Mouse (Mus musculus): ENCODE results near the gene Il20rb. TPM values are rescaled to one million over a fixed set of nuclear protein-coding genes. Genes with fewer than 3 reads are reported as not detected.
A peak's percentile ranks its signal among the peaks of the same experiment; 100 is the strongest.

The Il20rb gene
- polyA plus RNA-seq, 2 experiments, result 4.0 to 4.5 TPM

DNA sequence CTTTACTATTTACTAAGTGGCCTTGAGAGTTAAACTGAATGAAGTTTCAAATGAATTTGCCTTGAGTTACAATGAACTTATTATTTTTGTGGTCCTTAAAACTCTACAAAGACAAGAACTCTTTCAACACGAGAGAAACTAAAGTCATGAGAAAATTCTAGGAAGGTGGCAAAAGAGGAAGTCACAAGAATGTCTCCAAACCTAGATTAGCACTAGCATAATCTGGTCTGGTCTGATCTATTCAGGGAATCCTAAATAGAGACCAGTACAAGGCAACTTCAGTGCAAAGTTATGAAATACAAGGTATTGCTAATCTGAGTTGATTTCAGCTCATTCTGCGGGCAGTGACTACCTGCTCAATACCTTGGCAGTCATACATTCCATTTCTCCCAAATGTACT is 38.6 kb upstream of the Il20rb start:
- no peaks in the 10 kb centered on the region for H3K9me3 ChIP-seq (ENCODE audit: control insufficient read depth, low read length)
- 84% methylated on average over 2 of the region's 2 CpGs for WGBS
- no peaks in the 10 kb centered on the region for H3K27me3 ChIP-seq (ENCODE audit: control insufficient read depth, insufficient read depth, low read length)
- no peak overlapping the region for H3K4me2 ChIP-seq (replicated peaks; ENCODE audit: low read depth, low read length, severe bottlenecking)
- H3K4me1 ChIP-seq (ENCODE audit: control insufficient read depth, insufficient read depth, low read length), result no peaks in the 10 kb centered on the region
- no peak overlapping the region for H3K4me3 ChIP-seq (replicated peaks; ENCODE audit: low read length)
- DNase-seq (ENCODE audit: low spot score) (no peak), ATAC-seq (ENCODE audit: low FRiP score, low read depth) (no peak)
- no peak overlapping the region for H3K27ac ChIP-seq (replicated peaks; ENCODE audit: low read depth, low read length)
- no peak overlapping the region for H3K9ac ChIP-seq (ENCODE audit: low read depth, low read length, severe bottlenecking)
- TF ChIP-seq POLR2A (IDR thresholded peaks at IDR 0.05; ENCODE audit: borderline replicate concordance, extremely low read depth, insufficient read depth, insufficient read length), result no peak
- no peaks in the 10 kb centered on the region for H3K36me3 ChIP-seq (ENCODE audit: control insufficient read depth, insufficient read depth, low read length)

DNA sequence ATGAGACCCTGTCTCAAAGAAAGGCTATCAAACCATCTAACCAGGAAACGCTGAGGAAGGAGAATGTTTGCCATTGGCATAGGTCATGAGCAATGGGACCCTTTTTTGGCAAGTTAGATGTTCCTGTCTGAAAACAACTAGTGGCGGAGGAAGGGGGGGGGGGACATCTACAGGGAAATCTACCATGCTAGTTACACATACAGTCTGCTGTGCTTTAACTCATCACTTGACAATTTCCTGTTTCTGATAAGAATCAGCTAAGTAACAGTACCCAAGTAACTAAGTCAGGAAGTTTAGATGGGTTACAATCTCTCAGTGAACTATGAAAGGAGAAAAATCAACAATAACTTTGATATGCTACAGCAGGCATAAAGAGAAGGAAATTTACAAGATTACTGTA is 35.4 kb upstream of the Il20rb start:
- Histone ChIP-seq H3K27me3 (ENCODE audit: control insufficient read depth, insufficient read depth, low read length) (no peaks in the 10 kb centered on the region), H3K4me3 (replicated peaks; ENCODE audit: low read length) (no peak overlapping the region), H3K27ac (replicated peaks; ENCODE audit: low read depth, low read length) (no peak overlapping the region), H3K9me3 (ENCODE audit: control insufficient read depth, low read length) (no peaks in the 10 kb centered on the region), H3K9ac (ENCODE audit: low read depth, low read length, severe bottlenecking) (no peak overlapping the region), H3K4me2 (replicated peaks; ENCODE audit: low read depth, low read length, severe bottlenecking) (no peak overlapping the region), H3K4me1 (ENCODE audit: control insufficient read depth, insufficient read depth, low read length) (no peaks in the 10 kb centered on the region), H3K36me3 (ENCODE audit: control insufficient read depth, insufficient read depth, low read length) (no peaks in the 10 kb centered on the region)
- ATAC-seq (ENCODE audit: low FRiP score, low read depth) (no peak), DNase-seq (ENCODE audit: low spot score) (no peak)
- TF ChIP-seq POLR2A (IDR thresholded peaks at IDR 0.05; ENCODE audit: borderline replicate concordance, extremely low read depth, insufficient read depth, insufficient read length), result no peak
- 79% methylated on average over 2 of the region's 2 CpGs for WGBS

DNA sequence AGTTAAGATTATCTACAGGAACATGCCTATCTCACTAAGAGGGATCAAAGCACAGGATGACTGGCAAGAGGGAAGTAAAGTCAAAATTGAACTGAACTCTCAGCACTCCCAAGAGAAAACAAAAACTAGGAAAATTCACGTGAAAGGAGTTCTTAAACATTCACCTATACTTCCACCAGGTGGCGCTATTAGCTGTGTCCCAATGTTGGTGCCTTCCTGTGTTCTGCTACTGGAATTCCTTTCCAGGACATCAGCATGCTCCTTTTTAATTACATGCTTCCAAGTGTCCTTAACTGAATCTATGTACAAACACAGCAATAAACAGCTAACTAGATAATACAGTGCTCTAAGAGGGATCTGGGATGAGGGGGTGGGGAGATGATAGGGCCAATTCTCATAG is 34.0 kb upstream of the Il20rb start:
- WGBS, result 1% methylated on average over 2 of the region's 2 CpGs
- no peak for TF ChIP-seq POLR2A (IDR thresholded peaks at IDR 0.05; ENCODE audit: borderline replicate concordance, extremely low read depth, insufficient read depth, insufficient read length)
- Histone ChIP-seq H3K4me1 (ENCODE audit: control insufficient read depth, insufficient read depth, low read length) (no peaks in the 10 kb centered on the region), H3K27me3 (ENCODE audit: control insufficient read depth, insufficient read depth, low read length) (no peaks in the 10 kb centered on the region), H3K4me3 (replicated peaks; ENCODE audit: low read length) (no peak overlapping the region), H3K9me3 (ENCODE audit: control insufficient read depth, low read length) (no peaks in the 10 kb centered on the region), H3K27ac (replicated peaks; ENCODE audit: low read depth, low read length) (no peak overlapping the region), H3K4me2 (replicated peaks; ENCODE audit: low read depth, low read length, severe bottlenecking) (no peak overlapping the region), H3K36me3 (ENCODE audit: control insufficient read depth, insufficient read depth, low read length) (no peaks in the 10 kb centered on the region), H3K9ac (ENCODE audit: low read depth, low read length, severe bottlenecking) (no peak overlapping the region)
- ATAC-seq (ENCODE audit: low FRiP score, low read depth) (no peak), DNase-seq (ENCODE audit: low spot score) (peak; percentile 75)

- WGBS, result 96% methylated on average over 3 of the region's 3 CpGs
- no peaks in the 10 kb centered on the region for H3K4me1 ChIP-seq (ENCODE audit: control insufficient read depth, insufficient read depth, low read length)
- no peak overlapping the region for H3K27ac ChIP-seq (replicated peaks; ENCODE audit: low read depth, low read length)
- no peak overlapping the region for H3K4me3 ChIP-seq (replicated peaks; ENCODE audit: low read length)
- no peak for TF ChIP-seq POLR2A (IDR thresholded peaks at IDR 0.05; ENCODE audit: borderline replicate concordance, extremely low read depth, insufficient read depth, insufficient read length)
- no peak for ATAC-seq (ENCODE audit: low FRiP score, low read depth)
- no peaks in the 10 kb centered on the region for H3K27me3 ChIP-seq (ENCODE audit: control insufficient read depth, insufficient read depth, low read length)
- no peak overlapping the region for H3K9ac ChIP-seq (ENCODE audit: low read depth, low read length, severe bottlenecking)
- H3K36me3 ChIP-seq (ENCODE audit: control insufficient read depth, insufficient read depth, low read length), result no peaks in the 10 kb centered on the region
- no peak for DNase-seq (ENCODE audit: low spot score)
- no peak overlapping the region for H3K4me2 ChIP-seq (replicated peaks; ENCODE audit: low read depth, low read length, severe bottlenecking)
- no peaks in the 10 kb centered on the region for H3K9me3 ChIP-seq (ENCODE audit: control insufficient read depth, low read length)
These were observed 33.4 kb upstream of the Il20rb start for GRCm38 (mm10) chr9:100520012-100520411.

DNA sequence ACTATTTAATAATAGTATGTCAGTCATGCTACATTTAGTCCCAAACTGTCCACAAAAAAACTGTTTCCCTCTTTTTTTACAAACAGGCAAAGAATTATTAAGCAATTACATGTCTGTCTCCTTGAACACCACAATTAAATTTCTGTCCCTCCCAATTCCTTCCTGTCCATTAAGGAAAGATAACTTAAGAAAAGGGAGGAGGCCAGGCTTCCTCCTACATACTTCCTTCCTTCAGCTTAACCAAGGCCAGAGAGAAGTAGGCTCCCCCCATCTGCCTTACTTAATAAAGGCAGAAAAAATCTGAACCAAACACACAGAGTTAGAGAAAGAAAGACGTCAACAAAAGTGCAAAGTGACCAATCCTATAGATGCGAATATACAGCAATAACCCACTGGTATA is 21.0 kb upstream of the Il20rb start:
- no peak for TF ChIP-seq POLR2A (IDR thresholded peaks at IDR 0.05; ENCODE audit: borderline replicate concordance, extremely low read depth, insufficient read depth, insufficient read length)
- H3K9ac ChIP-seq (ENCODE audit: low read depth, low read length, severe bottlenecking), result no peak overlapping the region
- WGBS, result 86% methylated on average over 2 of the region's 2 CpGs
- peaks cover 5% of the 10 kb centered on the region; the same call in 1 of the 2 replicates for H3K36me3 ChIP-seq (ENCODE audit: control insufficient read depth, insufficient read depth, low read length)
- no peaks in the 10 kb centered on the region for H3K9me3 ChIP-seq (ENCODE audit: control insufficient read depth, low read length)
- no peak for ATAC-seq (ENCODE audit: low FRiP score, low read depth)
- no peak overlapping the region for H3K4me2 ChIP-seq (replicated peaks; ENCODE audit: low read depth, low read length, severe bottlenecking)
- no peak for DNase-seq (ENCODE audit: low spot score)
- H3K4me1 ChIP-seq (ENCODE audit: control insufficient read depth, insufficient read depth, low read length), result peaks cover 7% of the 10 kb centered on the region; the same call in 1 of the 2 replicates
- no peak overlapping the region for H3K4me3 ChIP-seq (replicated peaks; ENCODE audit: low read length)
- H3K27ac ChIP-seq (replicated peaks; ENCODE audit: low read depth, low read length), result no peak overlapping the region
- no peaks in the 10 kb centered on the region for H3K27me3 ChIP-seq (ENCODE audit: control insufficient read depth, insufficient read depth, low read length)

- no peak for TF ChIP-seq POLR2A (IDR thresholded peaks at IDR 0.05; ENCODE audit: borderline replicate concordance, extremely low read depth, insufficient read depth, insufficient read length)
- Histone ChIP-seq H3K4me3 (replicated peaks; ENCODE audit: low read length) (no peak overlapping the region), H3K36me3 (ENCODE audit: control insufficient read depth, insufficient read depth, low read length) (peaks cover 5% of the 10 kb centered on the region; the same call in 1 of the 2 replicates), H3K27ac (replicated peaks; ENCODE audit: low read depth, low read length) (0 out of 2 replicates have a peak overlapping the region, but pooled peaks have one; percentile 5), H3K9me3 (ENCODE audit: control insufficient read depth, low read length) (no peaks in the 10 kb centered on the region), H3K4me1 (ENCODE audit: control insufficient read depth, insufficient read depth, low read length) (peaks cover 7% of the 10 kb centered on the region; the same call in 1 of the 2 replicates), H3K27me3 (ENCODE audit: control insufficient read depth, insufficient read depth, low read length) (no peaks in the 10 kb centered on the region), H3K4me2 (replicated peaks; ENCODE audit: low read depth, low read length, severe bottlenecking) (no peak overlapping the region), H3K9ac (ENCODE audit: low read depth, low read length, severe bottlenecking) (no peak overlapping the region)
- ATAC-seq (ENCODE audit: low FRiP score, low read depth), result no peak
- 46% methylated on average over 2 of the region's 2 CpGs for WGBS
- DNase-seq (ENCODE audit: low spot score), result peak; percentile 51
These were observed 20.1 kb upstream of the Il20rb start for GRCm38 (mm10) chr9:100506652-100507051.

Measured in limb, embryonic 14.5 days (tissue).